Mouse (Mus musculus): ENCODE results near the gene Prap1.

DNA sequence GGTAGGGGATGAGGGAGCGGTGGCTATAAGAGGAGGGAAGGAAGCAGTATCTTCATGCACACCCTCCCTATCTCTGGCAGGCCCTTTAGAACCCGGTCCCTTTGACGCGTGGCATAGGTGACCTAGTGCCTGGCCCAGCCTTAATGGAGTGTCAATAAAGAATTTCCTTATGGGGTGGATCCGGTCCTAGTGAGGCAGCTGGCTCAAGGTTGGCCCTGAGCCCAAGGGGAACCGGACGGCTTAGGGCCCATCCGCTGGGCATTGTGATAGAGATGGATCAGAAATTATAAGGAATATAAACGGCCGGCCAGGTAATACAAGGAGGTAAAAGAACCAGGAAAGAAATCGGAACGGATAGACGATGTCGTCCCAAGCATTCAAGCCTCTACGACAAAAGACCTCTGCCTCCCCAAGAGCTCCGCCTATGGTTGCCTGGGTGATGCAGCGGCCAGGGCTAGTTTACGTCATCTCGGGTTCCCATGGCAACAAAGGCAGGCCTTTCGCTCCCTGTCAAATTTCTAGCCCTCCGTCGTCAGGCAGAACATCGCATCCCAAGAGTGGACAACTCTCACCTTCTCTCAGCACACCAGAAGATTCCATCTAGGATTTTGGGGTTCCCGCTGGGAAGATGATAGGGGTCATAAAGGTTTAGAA lies 12.6 kb upstream of the Prap1 start:
- no peak for TF ChIP-seq CTCF (IDR thresholded peaks at IDR 0.05; ENCODE audit: control insufficient read depth, insufficient read depth, insufficient read length)
- no peak for TF ChIP-seq USF1 (IDR thresholded peaks at IDR 0.05; ENCODE audit: low read depth)
- TF ChIP-seq MYOG (IDR thresholded peaks at IDR 0.05; ENCODE audit: control insufficient read depth, extremely low read depth, insufficient read length) = no peak
- TF ChIP-seq CEBPB (IDR thresholded peaks at IDR 0.05; ENCODE audit: low read depth) = no peak
- TF ChIP-seq MYOD1 (IDR thresholded peaks at IDR 0.05; ENCODE audit: control insufficient read depth, insufficient read length, low read depth) = no peak
- no peak for TF ChIP-seq FOSL1 (IDR thresholded peaks at IDR 0.05; ENCODE audit: insufficient read depth, low read length, poor library complexity, severe bottlenecking)
- no peak for TF ChIP-seq MAX (IDR thresholded peaks at IDR 0.05)

Data from C2C12 (cell line).